Mouse (Mus musculus) ES-E14 (cell line): ENCODE measurements around the gene P2ry1.

Experiments
- CHD2 ChIP-seq: IDR thresholded peaks from 2 replicates; pipeline ENCODE4 v1.6.1; 2014; ENCODE audit warnings: mild to moderate bottlenecking, low read depth, low read length, inconsistent platforms
- ZNF384 ChIP-seq: IDR thresholded peaks from 2 replicates; pipeline ENCODE4 v1.6.1; 2012; ENCODE audit warnings: low read depth, low read length, inconsistent platforms

DNA sequence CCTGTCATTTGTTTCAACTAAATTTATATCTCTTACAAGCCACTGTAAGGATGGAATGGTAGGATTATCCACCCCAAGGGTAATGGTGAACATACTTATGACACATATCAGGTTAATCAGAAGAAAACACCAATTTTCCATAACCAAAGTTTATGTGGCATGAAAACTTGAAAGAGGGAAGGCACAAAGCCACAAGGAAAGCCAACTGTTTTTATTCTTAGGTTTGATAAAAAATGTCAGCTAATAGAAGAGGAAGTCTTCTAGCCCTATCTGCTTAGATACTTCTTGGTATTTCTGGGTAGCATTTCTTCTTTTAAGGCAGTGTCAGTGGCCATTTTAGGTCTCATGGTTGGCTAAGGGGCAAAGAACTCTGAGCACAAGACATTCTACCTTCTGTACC lies 2.9 kb upstream of the P2ry1 start:
- TF ChIP-seq ZNF384 (no peak), CHD2 (no peak)
